Mouse (Mus musculus): ENCODE data around the gene Ndc1. TPM values are rescaled to one million over a fixed set of nuclear protein-coding genes. Genes with fewer than 3 reads are reported as not detected.

Gene Ndc1
- 19.0 and 19.7 TPM in 2 replicates for polyA plus RNA-seq (2012; rRNA removed)

GRCm38 (mm10) chr4:107367567-107368314 lies at the start of gene Ndc1:
Gene Ndc1 (plus strand): TSS chr4:107367784.

GRCm38 (mm10) chr4:107434356-107435237 lies 67.0 kb downstream of the Ndc1 start, which contains the start of gene Glis1:
Gene Glis1 (plus strand): TSS chr4:107434591.

Other genes with a start within 250 kb of the Ndc1 start
- gene Tmem59, start 189.4 kb upstream of the Ndc1 start, polyA plus RNA-seq (2012; rRNA removed): 177 and 180 TPM in 2 replicates
- 16.0 and 16.1 TPM in 2 replicates for gene Tceanc2, start 188.7 kb upstream of the Ndc1 start, polyA plus RNA-seq (2012; rRNA removed)
- gene Ldlrad1, start 158.6 kb upstream of the Ndc1 start, polyA plus RNA-seq (2012; rRNA removed): not detected in 2 replicates
- gene Lrrc42, start 114.3 kb upstream of the Ndc1 start, polyA plus RNA-seq (2012; rRNA removed): 41.9 and 43.2 TPM in 2 replicates
- gene Hspb11, start 114.2 kb upstream of the Ndc1 start, polyA plus RNA-seq (2012; rRNA removed): 27.0 and 28.0 TPM in 2 replicates
- not detected in 2 replicates for gene Dio1, start 60.6 kb upstream of the Ndc1 start, polyA plus RNA-seq (2012; rRNA removed)
- gene Yipf1, start 53.4 kb upstream of the Ndc1 start, polyA plus RNA-seq (2012; rRNA removed): 35.7 and 37.7 TPM in 2 replicates
- gene Glis1, start 66.8 kb downstream of the Ndc1 start, polyA plus RNA-seq (2012; rRNA removed): 1.1 and 2.6 TPM in 2 replicates